Mouse (Mus musculus): ENCODE results near the gene Rad51b. TPM values are rescaled to one million over a fixed set of nuclear protein-coding genes. Genes with fewer than 3 reads are reported as not detected.
A peak's percentile ranks its signal among the peaks of the same experiment; 100 is the strongest.

Rad51b gene
- total RNA-seq, 2 experiments from 2014 or later = 3.4 to 4.3 TPM

- DNase-seq = peak; percentile 52
Observed at GRCm38 (mm10) chr12:79841248-79841647, 544.2 kb downstream of the Rad51b start.

GRCm38 (mm10) chr12:79842319-79842718 is 545.2 kb downstream of the Rad51b start:
- DNase-seq = peak; percentile 45

GRCm38 (mm10) chr12:79843002-79843401 is 545.9 kb downstream of the Rad51b start:
- DNase-seq = no peak

DNA sequence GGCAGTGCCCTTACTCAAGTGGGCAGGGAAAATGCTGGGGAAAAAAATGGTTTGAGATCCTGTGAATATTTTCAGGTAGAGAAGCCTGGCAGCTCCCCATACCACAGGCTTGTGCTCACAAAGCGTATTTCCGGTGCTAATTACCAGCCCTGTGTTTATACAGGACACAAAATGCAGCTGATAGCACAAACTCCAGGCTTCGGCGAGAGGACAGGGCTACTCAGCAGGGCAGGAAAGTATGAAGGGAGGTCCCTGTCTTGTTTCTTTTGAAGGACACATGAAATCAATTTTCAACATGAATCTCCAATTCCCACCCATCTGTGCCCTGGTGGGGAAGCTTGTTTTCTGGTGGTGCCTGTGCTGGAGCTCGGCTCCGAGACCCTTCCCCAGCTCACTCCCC is 546.4 kb downstream of the Rad51b start:
- no peak for DNase-seq

DNA sequence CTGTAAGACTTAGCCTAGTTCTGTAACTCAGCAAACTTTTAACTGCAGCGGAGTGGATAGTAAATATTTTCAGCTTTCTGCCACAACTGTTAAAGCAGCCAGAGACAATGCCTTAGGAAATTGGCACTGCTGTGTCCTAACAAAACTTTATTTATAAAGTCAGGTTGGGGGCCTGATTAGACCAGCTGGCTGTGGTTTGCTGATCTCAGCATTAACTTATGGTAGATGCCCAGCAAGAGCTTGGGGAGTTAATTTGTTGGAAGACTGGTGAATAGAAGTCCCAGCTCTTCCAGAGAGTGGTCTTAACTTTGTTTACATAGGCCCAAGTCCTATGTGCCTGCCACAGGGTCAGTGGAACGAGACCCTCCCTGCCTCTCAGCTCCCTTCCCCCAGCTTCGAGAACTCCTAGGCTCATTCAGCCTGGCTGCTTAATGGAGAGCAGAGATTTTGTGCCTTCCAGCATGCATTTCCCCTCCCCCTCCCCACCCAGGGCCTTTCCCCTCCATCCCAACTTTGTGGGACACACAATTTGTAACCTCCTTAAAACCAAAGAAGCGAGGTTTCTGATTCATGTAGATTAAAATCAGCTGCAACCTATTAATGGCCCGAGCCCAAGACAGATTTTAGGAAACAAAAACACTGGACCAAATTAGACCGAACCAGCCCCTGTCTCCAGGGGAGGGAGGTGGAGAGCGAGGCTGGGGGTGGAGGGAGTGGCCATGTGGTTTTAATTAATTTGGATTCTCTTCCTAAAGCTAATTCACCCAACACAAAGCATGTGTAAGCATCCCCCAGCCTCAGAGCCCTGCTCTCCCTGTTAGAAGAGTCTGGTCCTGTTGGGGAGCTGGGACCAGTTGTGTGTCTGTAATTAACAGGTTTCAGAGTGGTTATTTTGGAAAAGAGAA is 549.4 kb downstream of the Rad51b start:
- no peak for DNase-seq

- no peak for DNase-seq
Observed at GRCm38 (mm10) chr12:79848539-79848938, 551.5 kb downstream of the Rad51b start.

- DNase-seq = no peak
Observed at GRCm38 (mm10) chr12:79850021-79850420, 552.9 kb downstream of the Rad51b start.

- no peak for DNase-seq
Observed at GRCm38 (mm10) chr12:79851898-79852297, 554.8 kb downstream of the Rad51b start.

GRCm38 (mm10) chr12:79852606-79853005 is 555.5 kb downstream of the Rad51b start:
- no peak for DNase-seq

DNA sequence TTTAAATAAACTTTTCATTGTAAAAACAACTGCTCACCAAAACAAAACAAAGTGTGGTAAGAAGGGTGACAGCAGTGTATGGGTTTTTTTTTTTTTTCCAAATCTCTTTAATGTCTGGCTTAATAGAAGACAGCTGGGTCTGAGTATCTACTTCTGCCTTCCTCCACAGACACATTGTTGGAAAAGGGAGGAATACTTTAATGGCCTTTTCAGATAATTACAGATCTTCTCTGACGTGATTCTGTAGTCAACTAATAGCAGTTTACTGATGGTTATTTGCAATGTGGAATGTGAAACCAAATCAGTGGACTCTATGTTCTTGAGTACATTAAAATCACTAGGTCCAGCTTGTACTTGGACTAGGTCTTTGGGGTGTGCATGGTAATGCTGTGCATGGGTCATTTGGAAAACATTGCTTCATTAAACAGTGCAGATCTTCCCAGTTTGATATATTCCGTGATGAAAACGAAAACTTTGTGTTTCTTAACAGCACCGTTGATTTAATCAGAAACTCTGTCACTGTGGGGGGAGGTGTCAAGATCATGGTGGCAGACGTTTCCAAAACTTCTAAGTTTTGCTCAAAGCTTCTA is 556.9 kb downstream of the Rad51b start:
- DNase-seq = peak; percentile 1

- peak; percentile 2 for DNase-seq
Observed at GRCm38 (mm10) chr12:79854507-79854906, 557.4 kb downstream of the Rad51b start.

GRCm38 (mm10) chr12:79856116-79856909 is 559.2 kb downstream of the Rad51b start:
- DNase-seq = peak; percentile 95

DNA sequence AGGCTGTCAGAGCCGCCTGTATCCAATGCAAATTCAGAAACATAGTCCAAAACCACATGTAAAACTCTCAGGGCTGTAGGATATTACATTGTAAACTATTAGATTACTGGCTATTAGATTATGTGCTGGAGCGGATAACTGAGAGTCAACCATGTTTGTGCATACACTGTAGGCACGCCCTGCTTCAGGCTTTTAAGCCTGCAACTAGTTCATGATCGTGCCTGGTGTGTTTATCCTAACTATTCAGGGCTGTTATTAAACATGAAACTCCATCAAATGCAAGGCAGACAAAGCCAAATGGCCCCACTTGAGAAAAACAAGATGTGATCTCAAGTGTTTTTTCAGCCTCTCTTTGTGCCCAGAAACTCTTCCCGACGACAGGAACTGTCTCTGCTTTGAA is 560.6 kb downstream of the Rad51b start:
- no peak for DNase-seq

DNA sequence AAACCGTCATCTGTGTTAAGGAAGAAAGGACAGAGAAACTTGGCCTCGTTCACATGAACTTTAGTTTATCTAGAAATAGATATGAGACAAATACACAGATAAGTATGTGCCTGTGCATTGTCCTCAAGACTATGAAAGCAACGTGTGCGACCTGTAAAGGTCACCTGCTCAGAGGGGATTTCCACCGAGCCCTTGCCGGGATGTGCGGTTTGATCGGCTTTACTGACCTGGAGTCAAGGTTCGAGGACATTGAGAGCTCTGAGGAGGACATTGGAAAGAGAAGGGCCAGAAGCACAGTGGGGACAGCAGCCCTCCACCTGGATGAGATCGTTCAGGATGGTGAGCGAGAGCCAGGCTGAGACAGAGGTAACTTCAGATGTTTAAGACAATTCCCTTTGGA is 561.3 kb downstream of the Rad51b start:
- DNase-seq = peak; percentile 4

DNA sequence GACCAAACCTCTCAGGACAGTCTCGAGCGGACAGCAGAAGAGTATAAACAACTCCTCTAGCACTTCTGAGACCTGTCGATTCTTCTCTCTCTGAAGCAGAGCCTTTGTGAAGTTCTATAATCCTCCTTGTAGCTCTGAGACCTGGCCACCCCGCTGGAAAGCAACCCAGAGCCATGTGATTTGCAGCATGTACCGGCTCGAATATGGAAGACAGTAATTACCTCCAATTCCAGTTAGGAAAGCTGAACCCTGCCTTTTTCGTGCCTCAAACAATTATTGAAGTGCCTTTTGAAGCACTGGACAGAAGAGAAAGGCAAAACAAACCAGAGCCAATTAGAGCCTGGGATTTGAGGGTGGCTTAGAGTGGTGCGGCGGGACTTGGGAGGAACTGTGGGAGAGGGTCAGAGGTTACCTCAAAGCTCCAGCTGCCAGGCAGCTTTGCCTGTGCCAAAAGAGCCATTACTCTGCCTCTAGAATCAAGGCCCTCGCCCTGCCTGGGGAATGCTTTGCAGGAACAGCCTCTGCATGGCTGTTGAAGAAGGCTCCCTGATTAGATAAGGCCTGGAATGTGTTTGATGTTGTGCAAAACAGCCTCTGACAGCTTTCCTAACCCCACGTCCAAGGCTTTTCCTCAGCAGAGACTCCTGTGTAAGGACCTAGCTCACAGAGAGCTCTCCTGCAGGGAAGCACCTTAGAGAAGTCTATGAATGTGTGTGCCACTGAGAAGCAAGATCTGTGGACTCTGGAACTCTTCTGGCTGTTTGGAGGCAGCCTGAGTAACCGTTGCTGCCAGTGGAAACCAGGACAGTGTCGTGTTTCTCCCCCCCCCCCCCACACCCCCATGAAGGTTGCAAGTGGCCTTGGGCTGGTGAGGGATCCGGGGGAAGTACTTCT is 562.5 kb downstream of the Rad51b start:
- DNase-seq = peak; percentile 72

DNA sequence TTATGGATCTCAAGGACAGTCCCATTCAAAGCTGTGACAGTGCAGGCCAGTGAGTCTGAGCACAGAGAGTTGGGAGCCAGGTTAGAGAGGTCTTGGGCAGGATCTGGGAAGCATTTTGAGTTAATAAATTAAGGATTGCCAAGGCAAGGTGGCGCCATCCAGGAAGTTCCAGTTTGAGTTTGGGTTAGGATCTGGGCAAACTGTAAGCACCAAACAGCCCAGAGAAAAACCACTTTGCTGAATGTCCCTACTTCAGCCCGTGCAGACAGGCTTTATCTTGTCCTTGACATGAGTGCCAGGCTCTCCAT is 563.1 kb downstream of the Rad51b start:
- peak; percentile 6 for DNase-seq

Other genes starting within 250 kb of the Rad51b start
- gene Pigh, start 207.6 kb upstream of the Rad51b start, total RNA-seq (2021) = 1 to 10 TPM; 3.8 to 4.4 TPM
- not detected for gene Arg2, start 166.5 kb upstream of the Rad51b start, total RNA-seq (2021)
- gene Vti1b, start 124.6 kb upstream of the Rad51b start, total RNA-seq (2021) = 10 to 100 TPM; 57.5 to 60.4 TPM
- gene Rdh11, start 105.0 kb upstream of the Rad51b start, total RNA-seq (2021) = 10 to 100 TPM in 1 of 2 experiments, 1 to 10 TPM in 1; 9.8 to 10.3 TPM
- gene Rdh12, start 88.4 kb upstream of the Rad51b start, total RNA-seq (2021) = not detected
- gene Zfyve26, start 978 bp upstream of the Rad51b start, total RNA-seq (2021) = 10 to 100 TPM; 16.3 to 18.5 TPM